Comparison of ENCODE assay signal across 8 mouse cellular contexts in genomic region chr7:35025409-35026275, GRCm38 (mm10). TPM values are rescaled to one million over a fixed set of nuclear protein-coding genes. Genes with fewer than 3 reads are reported as not detected.
DNase-seq lines count a peak whose midpoint lies in the region; ATAC-seq and TF ChIP-seq lines count a peak whose summit lies in the region.

No protein-coding gene starts in this region.

- WGBS in forebrain, embryonic 15.5 days, result 43% methylated on average over 5 of the region's 5 CpGs
- 42% methylated on average over 5 of the region's 5 CpGs for WGBS in lung, embryonic 15.5 days
- 50% methylated on average over 5 of the region's 5 CpGs for WGBS in olfactory bulb, adult 2 months

- peak; percentile 54 for DNase-seq in G1E (ENCODE audit: low spot score)
- DNase-seq in heart, postnatal 36 days, result peak; percentile 85 to 90
- peak; percentile 90 for DNase-seq in layer of hippocampus, adult 9-10 months (ENCODE audit: low spot score)
- peak; percentile 36 to 72 for DNase-seq in thymus, postnatal 10 days (ENCODE audit: low spot score in 2 of 2)

- H3K9ac ChIP-seq in forebrain, embryonic 15.5 days (replicated peaks), result no peak overlapping the region
- no peak overlapping the region for H3K9ac ChIP-seq in lung, embryonic 15.5 days

- TF ChIP-seq CTCF in G1E (IDR thresholded peaks at IDR 0.05; ENCODE audit: low read depth, low read length), result peak; percentile 93
- TF ChIP-seq CTCF in olfactory bulb, adult 2 months (IDR thresholded peaks at IDR 0.05; ENCODE audit: insufficient read depth, low read depth, low read length), result peak; percentile 95

- H3K27me3 ChIP-seq in G1E (ENCODE audit: insufficient read depth, low read length), result no peaks in the 10 kb centered on the region
- no peaks in the 10 kb centered on the region for H3K27me3 ChIP-seq in forebrain, embryonic 15.5 days
- no peaks in the 10 kb centered on the region for H3K27me3 ChIP-seq in lung, embryonic 15.5 days

- H3K36me3 ChIP-seq in G1E (replicated peaks), result peaks cover 84% of the 10 kb centered on the region
- H3K36me3 ChIP-seq in forebrain, embryonic 15.5 days, result no peaks in the 10 kb centered on the region
- no peaks in the 10 kb centered on the region; the same call in 1 of the 2 replicates for H3K36me3 ChIP-seq in lung, embryonic 15.5 days

- no peak overlapping the region for H3K4me3 ChIP-seq in G1E (ENCODE audit: low read depth, low read length)
- no peak overlapping the region for H3K4me3 ChIP-seq in forebrain, embryonic 15.5 days
- H3K4me3 ChIP-seq in lung, embryonic 15.5 days, result no peak overlapping the region
- H3K4me3 ChIP-seq in olfactory bulb, adult 2 months (ENCODE audit: insufficient read depth, low read depth, low read length), result no peak overlapping the region

- no peaks in the 10 kb centered on the region for H3K9me3 ChIP-seq in G1E (replicated peaks)
- H3K9me3 ChIP-seq in forebrain, embryonic 15.5 days, result no peaks in the 10 kb centered on the region
- H3K9me3 ChIP-seq in lung, embryonic 15.5 days, result no peaks in the 10 kb centered on the region

- TF ChIP-seq POLR2A in olfactory bulb, adult 2 months (IDR thresholded peaks at IDR 0.05; ENCODE audit: insufficient read depth, low read depth, low read length), result no peak

- H3K4me1 ChIP-seq in G1E (ENCODE audit: insufficient read depth, low read depth, low read length), result peaks cover 18% of the 10 kb centered on the region
- peaks cover 3% of the 10 kb centered on the region; the same call in 1 of the 2 replicates for H3K4me1 ChIP-seq in forebrain, embryonic 15.5 days
- H3K4me1 ChIP-seq in lung, embryonic 15.5 days, result 0 out of 2 replicates have a peak, but pooled peaks cover 11% of the 10 kb centered on the region
- peaks cover 19% of the 10 kb centered on the region; the same call in 1 of the 2 replicates for H3K4me1 ChIP-seq in olfactory bulb, adult 2 months (ENCODE audit: control insufficient read depth, insufficient read depth, low read length)

- intact Hi-C loops in heart, postnatal 36 days (cut with DNase I), result loop anchor here (1.0 to 2.0 kb wide), 4 partner anchors 55 to 239 kb away; partner anchors contain the start of gene Cebpa

- no peak overlapping the region for H3K27ac ChIP-seq in forebrain, embryonic 15.5 days (replicated peaks)
- H3K27ac ChIP-seq in lung, embryonic 15.5 days, result no peak overlapping the region
- H3K27ac ChIP-seq in olfactory bulb, adult 2 months (ENCODE audit: insufficient read depth, low read depth, low read length), result no peak overlapping the region

- H3K4me2 ChIP-seq in forebrain, embryonic 15.5 days (replicated peaks), result no peak overlapping the region
- no peak overlapping the region for H3K4me2 ChIP-seq in lung, embryonic 15.5 days

- ATAC-seq in G1E (ENCODE audit: extremely low read depth, insufficient number of reproducible peaks, low FRiP score, poor library complexity, severe bottlenecking), result peak; percentile 59; the same call in 1 of the 2 replicates
- ATAC-seq in cerebellum, adult (ENCODE audit: insufficient number of reproducible peaks, low FRiP score, low TSS enrichment), result peak; percentile 57; the same call in 1 of the 2 replicates
- peak; percentile 70 for ATAC-seq in forebrain, embryonic 15.5 days (replicated peaks)
- ATAC-seq in lung, embryonic 15.5 days (ENCODE audit: borderline replicate concordance, extremely low read depth, low FRiP score, low TSS enrichment), result peak; percentile 43; the same call in 1 of the 2 replicates

RNA-seq across cellular contexts. Expression of gene Cebpg, which starts 30.7 kb away (rescaled TPM):
- 63.1 and 67.0 TPM in 2 replicates for total RNA-seq in G1E (2014; fragmentation: Nextera tagmentation)
- total RNA-seq in G1E (2017), result 30.8 and 33.9 TPM in 2 replicates
- 26.9 and 30.7 TPM in 2 replicates for polyA plus RNA-seq in G1E (2012)
- polyA plus RNA-seq in forebrain, embryonic 15.5 days (2015; fragmentation: Nextera tagmentation; extraction: Ambion mirVana), result 54.0 and 54.6 TPM in 2 replicates
- 10 to 100 TPM; 21.5 to 24.6 TPM for total RNA-seq in heart, postnatal 36 days (2021)
- 42.3 and 44.9 TPM in 2 replicates for polyA plus RNA-seq in lung, embryonic 15.5 days (2015; fragmentation: Nextera tagmentation; extraction: Ambion mirVana)
- polyA plus RNA-seq in olfactory bulb, adult 2 months (2012; ENCODE audit: insufficient read depth, insufficient read length, low replicate concordance, missing spikeins), result not detected in 2 replicates
